Comparison of ENCODE assay signal across 8 mouse cellular contexts in genomic region chr11:106214856-106215255, GRCm38 (mm10). TPM values are rescaled to one million over a fixed set of nuclear protein-coding genes. Genes with fewer than 3 reads are reported as not detected.
DNase-seq lines count a peak whose midpoint lies in the region; ATAC-seq and TF ChIP-seq lines count a peak whose summit lies in the region.

No protein-coding gene starts in this region.

- H3K36me3 ChIP-seq in forebrain, embryonic 10.5 days (replicated peaks): peaks cover 44% of the 10 kb centered on the region
- peaks cover 21% of the 10 kb centered on the region for H3K36me3 ChIP-seq in forebrain, embryonic 16.5 days (ENCODE audit: control insufficient read depth, insufficient read depth)
- no peaks in the 10 kb centered on the region for H3K36me3 ChIP-seq in testis, adult 2 months (ENCODE audit: control insufficient read depth, insufficient read depth, low read length)
- peaks cover 31% of the 10 kb centered on the region for H3K36me3 ChIP-seq in limb, embryonic 14.5 days (ENCODE audit: control insufficient read depth, insufficient read depth, low read length)

- H3K27ac ChIP-seq in forebrain, embryonic 10.5 days: no peak overlapping the region
- H3K27ac ChIP-seq in forebrain, embryonic 16.5 days (ENCODE audit: low read length): no peak overlapping the region
- no peak overlapping the region; the same call in 1 of the 2 replicates for H3K27ac ChIP-seq in testis, adult 2 months (ENCODE audit: control insufficient read depth, insufficient read depth, low read depth, low read length)
- no peak overlapping the region for H3K27ac ChIP-seq in limb, embryonic 14.5 days (replicated peaks; ENCODE audit: low read depth, low read length)

- no peak for TF ChIP-seq CTCF in testis, adult 2 months (IDR thresholded peaks at IDR 0.05; ENCODE audit: control insufficient read depth, insufficient read depth, insufficient replicate concordance, low read depth, low read length)

- WGBS in forebrain, embryonic 10.5 days: 94% methylated on average over 5 of the region's 5 CpGs
- WGBS in forebrain, embryonic 16.5 days: 94% methylated on average over 5 of the region's 5 CpGs
- WGBS in limb, embryonic 14.5 days: 80% methylated on average over 5 of the region's 5 CpGs

- no peak overlapping the region for H3K4me2 ChIP-seq in forebrain, embryonic 16.5 days (ENCODE audit: low read length)
- H3K4me2 ChIP-seq in limb, embryonic 14.5 days (replicated peaks; ENCODE audit: low read depth, low read length, severe bottlenecking): peak overlapping the region; percentile 55; the same call in 1 of the 2 replicates

- H3K9me3 ChIP-seq in forebrain, embryonic 10.5 days: no peaks in the 10 kb centered on the region
- H3K9me3 ChIP-seq in forebrain, embryonic 16.5 days (ENCODE audit: control insufficient read depth, low read length): no peaks in the 10 kb centered on the region
- H3K9me3 ChIP-seq in limb, embryonic 14.5 days (ENCODE audit: control insufficient read depth, low read length): no peaks in the 10 kb centered on the region

- no peaks in the 10 kb centered on the region for H3K27me3 ChIP-seq in forebrain, embryonic 10.5 days (ENCODE audit: poor library complexity, severe bottlenecking)
- H3K27me3 ChIP-seq in forebrain, embryonic 16.5 days (replicated peaks; ENCODE audit: control insufficient read depth, insufficient read depth, low read length): no peaks in the 10 kb centered on the region
- H3K27me3 ChIP-seq in testis, adult 2 months (ENCODE audit: control insufficient read depth, insufficient read depth, low read length): no peaks in the 10 kb centered on the region
- H3K27me3 ChIP-seq in limb, embryonic 14.5 days (ENCODE audit: control insufficient read depth, insufficient read depth, low read length): no peaks in the 10 kb centered on the region

- peak overlapping the region; percentile 79 for H3K4me3 ChIP-seq in forebrain, embryonic 10.5 days
- no peak overlapping the region; the same call in 1 of the 2 replicates for H3K4me3 ChIP-seq in forebrain, embryonic 16.5 days (replicated peaks; ENCODE audit: low read length)
- peak overlapping the region; percentile 69 for H3K4me3 ChIP-seq in testis, adult 2 months (ENCODE audit: control insufficient read depth, low read depth, low read length)
- H3K4me3 ChIP-seq in limb, embryonic 14.5 days (replicated peaks; ENCODE audit: low read length): peak overlapping the region; percentile 76

- no peak for TF ChIP-seq POLR2A in testis, adult 2 months (IDR thresholded peaks at IDR 0.05; ENCODE audit: control insufficient read depth, low read depth, low read length)
- no peak for TF ChIP-seq POLR2A in limb, embryonic 14.5 days (IDR thresholded peaks at IDR 0.05; ENCODE audit: borderline replicate concordance, extremely low read depth, insufficient read depth, insufficient read length)

- no peak for ATAC-seq in forebrain, embryonic 16.5 days
- ATAC-seq in limb, embryonic 14.5 days (ENCODE audit: low FRiP score, low read depth): no peak

- H3K9ac ChIP-seq in forebrain, embryonic 16.5 days (replicated peaks; ENCODE audit: low read depth, low read length): no peak overlapping the region
- peak overlapping the region; percentile 91; the same call in 1 of the 2 replicates for H3K9ac ChIP-seq in limb, embryonic 14.5 days (ENCODE audit: low read depth, low read length, severe bottlenecking)

- no peak for DNase-seq in forebrain, embryonic 10.5 days (ENCODE audit: extremely low spot score, low spot score)
- no peak for DNase-seq in testis, postnatal 14 days (ENCODE audit: low spot score)
- no peak for DNase-seq in limb, embryonic 14.5 days (ENCODE audit: low spot score)
- DNase-seq in spleen, postnatal 10 days (ENCODE audit: low spot score in 2 of 2): no peak
- no peak for DNase-seq in adrenal gland, postnatal 14 days
- no peak for DNase-seq in thymus, postnatal 14 days

- peaks cover 27% of the 10 kb centered on the region for H3K4me1 ChIP-seq in forebrain, embryonic 10.5 days
- H3K4me1 ChIP-seq in forebrain, embryonic 16.5 days (replicated peaks; ENCODE audit: control insufficient read depth, insufficient read depth, low read length): peaks cover 26% of the 10 kb centered on the region
- peaks cover 7% of the 10 kb centered on the region for H3K4me1 ChIP-seq in testis, adult 2 months (ENCODE audit: control insufficient read depth, insufficient read depth, low read length)
- H3K4me1 ChIP-seq in limb, embryonic 14.5 days (ENCODE audit: control insufficient read depth, insufficient read depth, low read length): peaks cover 21% of the 10 kb centered on the region

RNA-seq across cellular contexts. Expression of gene Ccdc47, which starts 1.3 kb away (rescaled TPM):
- 77.3 and 77.4 TPM in 2 replicates for polyA plus RNA-seq in forebrain, embryonic 10.5 days (2016; fragmentation: Nextera tagmentation; extraction: Ambion mirVana)
- polyA plus RNA-seq in forebrain, embryonic 16.5 days (2015; fragmentation: Nextera tagmentation; extraction: Ambion mirVana): 110 TPM in 2 replicates
- polyA plus RNA-seq in testis, adult 2 months (2012; rRNA removed): 8.2 and 11.0 TPM in 2 replicates
- polyA plus RNA-seq in limb, embryonic 14.5 days (2012; rRNA removed): 43.6 and 48.8 TPM in 2 replicates
- 63.7 and 66.1 TPM in 2 replicates for polyA plus RNA-seq in limb, embryonic 14.5 days (2014; fragmentation: Nextera tagmentation; extraction: Ambion mirVana)
- 116 and 120 TPM in 2 replicates for total RNA-seq in adrenal gland, postnatal 14 days (2021)

RNA-seq across cellular contexts. Expression of gene Ddx42, which starts 1.9 kb away (rescaled TPM):
- 105 and 109 TPM in 2 replicates for polyA plus RNA-seq in forebrain, embryonic 10.5 days (2016; fragmentation: Nextera tagmentation; extraction: Ambion mirVana)
- polyA plus RNA-seq in forebrain, embryonic 16.5 days (2015; fragmentation: Nextera tagmentation; extraction: Ambion mirVana): 112 and 115 TPM in 2 replicates
- polyA plus RNA-seq in testis, adult 2 months (2012; rRNA removed): 12.0 and 13.2 TPM in 2 replicates
- 35.3 and 50.4 TPM in 2 replicates for polyA plus RNA-seq in limb, embryonic 14.5 days (2012; rRNA removed)
- polyA plus RNA-seq in limb, embryonic 14.5 days (2014; fragmentation: Nextera tagmentation; extraction: Ambion mirVana): 63.9 and 73.3 TPM in 2 replicates
- 51.5 and 59.9 TPM in 2 replicates for total RNA-seq in adrenal gland, postnatal 14 days (2021)

RNA-seq across cellular contexts. Expression of gene Strada, which starts 12.9 kb away (rescaled TPM):
- 41.4 and 41.9 TPM in 2 replicates for polyA plus RNA-seq in forebrain, embryonic 10.5 days (2016; fragmentation: Nextera tagmentation; extraction: Ambion mirVana)
- polyA plus RNA-seq in forebrain, embryonic 16.5 days (2015; fragmentation: Nextera tagmentation; extraction: Ambion mirVana): 28.8 and 30.9 TPM in 2 replicates
- polyA plus RNA-seq in testis, adult 2 months (2012; rRNA removed): 153 and 157 TPM in 2 replicates
- polyA plus RNA-seq in limb, embryonic 14.5 days (2012; rRNA removed): 46.8 and 62.2 TPM in 2 replicates
- polyA plus RNA-seq in limb, embryonic 14.5 days (2014; fragmentation: Nextera tagmentation; extraction: Ambion mirVana): 24.0 and 28.5 TPM in 2 replicates
- 12.1 and 12.5 TPM in 2 replicates for total RNA-seq in adrenal gland, postnatal 14 days (2021)

RNA-seq across cellular contexts. Expression of gene Ftsj3, which starts 41.0 kb away (rescaled TPM):
- polyA plus RNA-seq in forebrain, embryonic 10.5 days (2016; fragmentation: Nextera tagmentation; extraction: Ambion mirVana): 101 and 102 TPM in 2 replicates
- 40.7 and 41.8 TPM in 2 replicates for polyA plus RNA-seq in forebrain, embryonic 16.5 days (2015; fragmentation: Nextera tagmentation; extraction: Ambion mirVana)
- polyA plus RNA-seq in testis, adult 2 months (2012; rRNA removed): 16.0 and 17.2 TPM in 2 replicates
- polyA plus RNA-seq in limb, embryonic 14.5 days (2012; rRNA removed): 36.4 and 43.8 TPM in 2 replicates
- 54.6 and 55.8 TPM in 2 replicates for polyA plus RNA-seq in limb, embryonic 14.5 days (2014; fragmentation: Nextera tagmentation; extraction: Ambion mirVana)
- 66.1 and 77.0 TPM in 2 replicates for total RNA-seq in adrenal gland, postnatal 14 days (2021)

RNA-seq across cellular contexts. Expression of gene Psmc5, which starts 41.1 kb away (rescaled TPM):
- 431 and 435 TPM in 2 replicates for polyA plus RNA-seq in forebrain, embryonic 10.5 days (2016; fragmentation: Nextera tagmentation; extraction: Ambion mirVana)
- 270 and 287 TPM in 2 replicates for polyA plus RNA-seq in forebrain, embryonic 16.5 days (2015; fragmentation: Nextera tagmentation; extraction: Ambion mirVana)
- 81.2 and 90.9 TPM in 2 replicates for polyA plus RNA-seq in testis, adult 2 months (2012; rRNA removed)
- 123 and 186 TPM in 2 replicates for polyA plus RNA-seq in limb, embryonic 14.5 days (2012; rRNA removed)
- 244 and 253 TPM in 2 replicates for polyA plus RNA-seq in limb, embryonic 14.5 days (2014; fragmentation: Nextera tagmentation; extraction: Ambion mirVana)
- total RNA-seq in adrenal gland, postnatal 14 days (2021): 141 and 146 TPM in 2 replicates
